Mouse (Mus musculus) left cerebral cortex, postnatal 10 days (tissue): ENCODE measurements around the gene Wnt1. TPM values are rescaled to one million over a fixed set of nuclear protein-coding genes. Genes with fewer than 3 reads are reported as not detected.

Experiments used
- DNase-seq, 2 experiments: peaks; one replicate each; pipeline ENCODE4 v3.0.0; 2021 to 2022; ENCODE audit warnings: low spot score in 2 of 2, mixed read lengths in 1 of 2; ENCODE audit errors: extremely low spot score in 1 of 2
- intact Hi-C: fragments of 180-260 bp; cut with DNase I; formaldehyde crosslinking; loops from one replicate; pipeline ENCODE4 v1.15.1; 2025
- total RNA-seq, 2 experiments: library from RNA; stranded (reverse); gene quantifications; 2 replicates each; pipeline ENCODE4 v1.2.3; 2021

Wnt1 gene
- total RNA-seq, 2 experiments from 2014 or later = not detected

DNA sequence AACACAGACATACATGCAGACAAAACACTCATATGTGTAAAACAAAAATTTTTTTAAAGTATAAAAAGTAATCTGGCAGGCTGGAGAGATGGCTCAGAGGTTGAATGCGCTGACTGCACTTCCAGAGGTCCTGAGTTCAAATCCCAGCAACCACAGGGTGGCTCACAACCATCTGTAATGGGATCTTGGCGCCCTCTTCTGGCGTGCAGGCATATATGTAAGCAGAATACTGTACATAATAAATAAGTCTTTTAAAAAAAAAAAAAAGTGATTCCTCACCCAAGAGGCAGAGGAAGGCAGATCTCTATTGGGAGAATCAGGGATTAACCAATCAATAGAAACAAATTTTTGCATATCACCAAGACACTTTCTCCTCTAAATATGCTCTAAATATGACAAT, 33.8 kb downstream of the Wnt1 start:
- intact Hi-C loops = no loop called here
- no peak for DNase-seq

DNA sequence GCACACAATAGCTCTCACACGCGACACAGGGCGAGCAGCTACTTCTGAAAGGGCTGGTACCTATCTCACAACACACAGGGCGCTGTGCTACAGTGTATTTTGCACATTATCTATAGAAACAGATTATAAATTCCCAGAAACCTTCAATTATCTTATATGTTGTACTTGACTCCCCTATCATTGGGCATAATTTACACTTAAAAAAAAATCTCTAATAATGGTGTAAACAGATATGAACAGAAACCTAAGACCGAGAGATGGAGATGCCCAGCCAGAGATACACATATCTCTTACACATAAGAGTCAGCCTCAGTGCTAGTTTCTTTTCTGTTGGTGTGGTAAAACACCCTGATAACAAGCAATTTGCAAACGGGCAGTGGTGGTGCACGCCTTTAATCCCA, 38.0 kb downstream of the Wnt1 start:
- intact Hi-C loops = no loop called here

DNA sequence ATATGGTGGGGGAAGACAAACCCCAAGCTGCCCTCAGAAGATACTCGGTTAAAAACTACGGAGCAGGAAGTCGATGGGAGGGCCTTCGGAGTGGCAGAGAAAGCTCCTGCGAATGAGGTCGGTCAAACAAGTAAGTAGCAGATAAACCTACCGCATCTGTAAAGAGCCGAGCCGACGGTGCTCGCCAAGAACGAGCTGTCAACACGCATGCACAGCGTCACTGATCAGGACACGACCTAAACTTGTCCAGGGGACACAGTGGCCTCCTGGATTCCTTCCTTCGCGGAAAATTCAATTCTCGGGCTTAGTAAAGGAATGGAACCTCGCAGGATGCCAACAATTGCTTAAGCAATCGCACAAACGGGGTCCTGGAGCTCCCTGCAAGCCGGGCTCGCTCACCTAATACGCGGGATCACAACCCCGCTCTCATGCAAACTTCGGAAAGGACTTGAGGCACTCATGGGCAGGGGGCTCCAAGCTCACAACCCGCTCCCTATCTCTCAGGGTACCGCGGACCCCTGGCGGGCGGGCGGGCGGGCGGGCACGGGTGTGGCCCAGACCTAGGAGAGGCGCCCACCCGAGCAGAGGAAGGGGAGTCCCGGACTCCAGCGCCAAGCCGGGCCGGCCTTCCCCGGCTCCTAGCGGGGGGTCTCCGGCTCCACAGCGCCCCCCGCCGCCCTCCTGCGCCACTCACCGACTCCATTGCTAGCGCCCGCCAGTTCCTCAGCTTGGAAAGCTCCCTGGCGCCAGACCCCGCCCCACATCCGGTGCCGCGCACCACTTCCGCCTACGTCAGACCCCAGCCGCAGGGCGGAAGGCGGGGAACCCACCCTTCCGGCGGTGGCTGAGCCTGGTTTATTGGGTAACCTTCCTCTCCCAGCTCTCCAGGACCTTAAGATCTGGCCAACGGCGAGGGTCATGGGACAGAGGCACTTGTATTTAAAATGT, 41.4 kb downstream of the Wnt1 start, which contains the start of gene Prkag1:
Gene Prkag1 (minus strand): TSS at position 786 of the 948 bp plus-strand sequence.
- intact Hi-C loops = loop anchor here (5.0 kb wide), 1 partner anchor 36 kb away; no protein-coding TSS in a partner anchor
- peak; percentile 91 to 98 for DNase-seq

More for the DNA sequence above, 38.0 kb downstream of the Wnt1 start:
- DNase-seq = no peak

DNA sequence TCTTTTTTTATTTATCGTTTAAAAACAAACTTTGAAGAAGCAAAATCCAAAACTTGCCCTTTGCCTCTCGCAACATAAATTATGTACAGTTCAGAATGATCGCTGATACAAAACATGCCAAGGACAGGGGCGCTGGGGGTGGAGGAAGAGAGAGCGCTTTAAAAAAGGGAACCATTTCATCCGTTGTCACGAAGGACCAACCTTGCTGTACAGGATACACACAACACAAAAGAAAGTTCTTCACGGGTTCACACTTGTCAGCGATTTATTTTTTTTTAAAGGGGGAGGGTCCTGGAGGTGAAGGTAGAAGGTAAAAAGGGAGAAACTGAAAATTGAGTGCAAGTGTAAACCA, 42.0 kb downstream of the Wnt1 start:
- intact Hi-C loops = loop anchor here (5.0 kb wide), 1 partner anchor 36 kb away; no protein-coding TSS in a partner anchor
- no peak for DNase-seq

DNA sequence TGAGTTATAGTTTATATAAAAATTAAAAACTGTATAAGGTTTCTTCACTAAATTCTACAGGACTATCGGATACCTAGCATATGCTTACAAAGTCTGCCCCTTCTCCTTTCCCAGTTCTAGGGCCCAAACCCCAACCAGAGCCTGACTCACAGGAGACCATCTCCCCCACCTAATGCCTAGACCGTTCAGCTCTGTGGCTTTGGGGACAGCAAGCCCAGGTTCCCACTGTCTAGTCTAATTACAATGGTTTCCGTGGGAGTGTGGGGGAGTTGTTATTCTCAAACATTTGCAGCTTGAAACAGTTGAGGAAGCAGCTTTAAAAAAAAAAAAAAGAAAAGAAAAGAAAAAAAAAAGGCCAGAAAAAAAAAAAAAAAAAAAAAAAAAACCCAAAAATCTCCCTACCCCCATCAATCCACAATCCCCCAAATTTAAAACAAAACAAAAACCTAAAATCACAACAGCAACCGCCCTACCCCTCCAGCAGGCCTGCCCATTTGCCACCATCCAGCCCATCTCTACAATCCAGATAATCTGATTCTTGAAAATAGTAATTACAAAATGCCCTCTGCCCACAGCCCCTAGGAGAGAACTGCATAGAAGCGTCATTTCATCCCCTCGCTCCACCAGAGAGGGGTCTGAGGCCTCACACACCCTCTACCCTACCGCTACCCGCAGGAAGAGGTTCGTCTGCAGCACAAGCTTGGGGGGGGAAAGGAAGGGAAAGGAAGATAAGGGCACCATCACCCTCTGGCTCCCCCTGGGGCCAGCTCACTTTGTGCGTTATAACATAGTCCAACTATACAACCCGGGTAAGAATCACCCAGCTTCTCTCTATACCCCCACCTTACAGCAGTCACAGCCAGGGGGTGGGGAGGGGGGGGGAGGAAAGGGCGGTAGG, 42.8 kb downstream of the Wnt1 start:
- intact Hi-C loops = loop anchor here (5.0 kb wide), 1 partner anchor 35 kb away; no protein-coding TSS in a partner anchor

DNA sequence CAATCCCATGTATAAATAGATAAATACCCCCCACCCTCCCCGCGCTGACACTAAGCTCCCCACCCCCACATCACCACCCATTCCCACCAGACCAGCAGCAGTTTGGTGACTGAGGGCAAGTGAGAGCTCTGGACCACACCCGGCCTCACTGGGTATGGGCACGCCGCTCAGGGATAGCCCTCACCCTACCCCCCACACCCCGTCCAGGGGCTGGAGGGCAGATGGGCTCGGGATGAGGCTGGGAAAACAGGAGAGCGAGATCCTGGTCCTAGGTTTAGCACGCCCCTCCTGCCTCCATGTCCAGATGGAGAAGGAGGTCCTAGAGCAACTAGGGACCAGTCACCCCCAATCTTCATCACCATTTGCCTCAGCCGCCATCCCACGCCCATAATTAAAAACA, 43.6 kb downstream of the Wnt1 start:
- intact Hi-C loops = loop anchor here (5.0 kb wide), 1 partner anchor 34 kb away; no protein-coding TSS in a partner anchor

More for the DNA sequence above, 42.8 kb downstream of the Wnt1 start:
- DNase-seq = no peak

DNA sequence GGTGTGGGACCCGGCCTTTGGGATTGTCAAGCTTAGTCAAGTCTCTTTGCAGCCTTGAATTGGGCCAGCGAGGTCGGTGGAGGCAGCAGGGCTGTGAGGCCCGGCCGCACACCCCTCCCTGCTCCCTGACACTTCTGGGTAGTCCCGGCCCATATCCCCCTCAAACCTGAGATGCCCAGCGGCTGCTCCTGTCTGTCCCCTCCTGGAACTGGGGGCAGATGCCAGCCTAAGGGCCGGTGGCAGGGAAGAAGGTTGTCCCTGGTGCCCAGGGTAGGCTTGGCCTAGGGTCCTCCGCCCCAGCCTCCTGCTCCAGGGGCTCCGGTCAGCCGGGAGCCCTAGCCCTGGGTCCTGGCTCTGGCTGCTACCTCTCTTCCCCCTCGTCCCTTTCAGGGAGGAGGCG, 44.4 kb downstream of the Wnt1 start:
- DNase-seq = no peak
- intact Hi-C loops = loop anchor here (5.0 kb wide), 1 partner anchor 33 kb away; no protein-coding TSS in a partner anchor

More for the DNA sequence above, 43.6 kb downstream of the Wnt1 start:
- no peak for DNase-seq

DNA sequence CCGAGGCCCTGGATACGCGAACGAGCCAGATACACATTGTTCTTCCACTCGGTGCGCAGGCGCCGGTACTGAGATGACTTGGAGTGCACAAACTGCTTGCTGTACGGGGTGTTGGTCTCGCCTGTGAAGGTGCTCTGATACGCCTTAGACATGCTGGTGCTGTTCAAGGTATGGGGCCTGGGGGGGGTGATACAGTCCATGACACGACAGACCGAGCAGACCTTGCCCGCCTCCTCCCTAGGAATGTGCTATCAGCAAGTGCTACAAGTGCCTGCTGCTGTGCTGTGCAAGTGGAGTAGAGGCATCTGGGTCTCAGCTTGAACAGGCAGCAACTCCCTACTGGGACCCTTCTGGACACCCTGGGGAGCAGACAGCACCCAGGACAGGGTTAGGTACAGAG, 45.6 kb downstream of the Wnt1 start:
- DNase-seq = no peak
- intact Hi-C loops = no loop called here

DNA sequence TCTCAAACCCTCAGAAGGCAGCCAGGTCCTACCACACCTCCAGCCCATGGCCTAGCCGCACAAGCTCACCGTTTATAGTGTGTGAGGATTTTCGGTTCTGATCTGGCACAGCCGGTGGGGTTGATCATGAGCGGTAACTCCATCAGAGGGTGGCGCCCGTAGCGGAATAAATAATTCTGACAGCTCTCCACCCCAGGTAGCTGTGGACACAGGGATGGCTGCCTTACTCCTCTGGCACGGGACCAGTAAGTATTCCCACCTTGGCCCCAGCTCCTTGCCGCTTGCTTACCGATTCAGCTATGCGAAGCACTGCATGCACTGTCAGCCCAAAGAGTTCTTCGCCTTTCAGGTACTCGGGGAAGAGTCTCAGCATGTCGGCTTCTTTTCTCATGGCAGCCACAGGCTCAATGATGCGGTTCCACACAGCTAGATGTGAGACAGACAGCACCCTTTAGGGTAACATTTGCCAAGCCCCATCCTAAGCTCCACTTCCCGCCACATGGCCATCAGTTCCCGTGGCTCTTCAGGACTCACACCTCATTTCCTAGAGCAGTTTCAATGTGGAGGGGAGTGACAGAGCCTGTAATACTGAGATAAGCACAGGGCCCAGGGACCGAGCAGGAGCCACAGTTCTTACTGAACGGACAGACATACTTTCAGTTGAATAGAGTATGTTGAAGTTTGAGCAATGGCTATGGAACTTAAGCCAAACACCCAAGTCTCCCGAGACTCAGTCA, 47.5 kb downstream of the Wnt1 start:
- no peak for DNase-seq
- intact Hi-C loops = no loop called here

DNA sequence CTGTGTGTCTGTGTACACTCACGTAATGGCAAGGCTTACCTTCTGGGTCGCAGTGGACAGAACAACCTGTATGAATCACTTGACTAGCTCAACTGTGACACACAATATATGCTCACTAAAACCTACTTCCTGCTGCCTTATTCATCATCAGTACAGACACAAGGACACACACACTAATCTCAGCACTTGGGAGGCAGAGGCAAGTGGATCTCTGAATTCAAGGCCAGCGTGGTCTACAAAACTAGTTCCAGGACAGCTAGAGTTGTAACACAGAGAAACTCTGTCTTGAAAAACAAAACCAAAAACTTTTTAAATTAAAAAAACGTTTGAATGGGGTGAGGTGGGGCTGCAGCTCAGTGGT, 48.1 kb downstream of the Wnt1 start:
- no peak for DNase-seq
- intact Hi-C loops = no loop called here

DNA sequence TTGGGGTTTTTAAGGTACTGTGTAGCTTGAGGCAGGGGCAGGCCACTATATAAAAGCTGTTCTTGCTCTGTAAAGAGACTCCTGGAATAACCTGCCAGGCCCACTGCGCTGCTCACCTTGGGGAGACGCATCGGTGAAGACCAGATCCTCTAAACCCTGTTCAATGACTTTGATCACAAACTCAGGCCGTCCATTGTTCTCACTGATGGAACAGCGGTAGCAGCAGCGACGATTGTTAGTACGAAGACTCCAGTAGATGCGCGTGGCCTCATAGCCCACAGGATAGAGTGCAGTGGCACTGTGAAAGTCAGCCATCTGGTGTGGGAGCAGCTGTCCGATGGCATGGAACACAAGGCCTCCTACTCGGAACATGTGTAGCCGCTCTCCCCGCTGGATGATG, 49.5 kb downstream of the Wnt1 start:
- no peak for DNase-seq
- intact Hi-C loops = no loop called here

DNA sequence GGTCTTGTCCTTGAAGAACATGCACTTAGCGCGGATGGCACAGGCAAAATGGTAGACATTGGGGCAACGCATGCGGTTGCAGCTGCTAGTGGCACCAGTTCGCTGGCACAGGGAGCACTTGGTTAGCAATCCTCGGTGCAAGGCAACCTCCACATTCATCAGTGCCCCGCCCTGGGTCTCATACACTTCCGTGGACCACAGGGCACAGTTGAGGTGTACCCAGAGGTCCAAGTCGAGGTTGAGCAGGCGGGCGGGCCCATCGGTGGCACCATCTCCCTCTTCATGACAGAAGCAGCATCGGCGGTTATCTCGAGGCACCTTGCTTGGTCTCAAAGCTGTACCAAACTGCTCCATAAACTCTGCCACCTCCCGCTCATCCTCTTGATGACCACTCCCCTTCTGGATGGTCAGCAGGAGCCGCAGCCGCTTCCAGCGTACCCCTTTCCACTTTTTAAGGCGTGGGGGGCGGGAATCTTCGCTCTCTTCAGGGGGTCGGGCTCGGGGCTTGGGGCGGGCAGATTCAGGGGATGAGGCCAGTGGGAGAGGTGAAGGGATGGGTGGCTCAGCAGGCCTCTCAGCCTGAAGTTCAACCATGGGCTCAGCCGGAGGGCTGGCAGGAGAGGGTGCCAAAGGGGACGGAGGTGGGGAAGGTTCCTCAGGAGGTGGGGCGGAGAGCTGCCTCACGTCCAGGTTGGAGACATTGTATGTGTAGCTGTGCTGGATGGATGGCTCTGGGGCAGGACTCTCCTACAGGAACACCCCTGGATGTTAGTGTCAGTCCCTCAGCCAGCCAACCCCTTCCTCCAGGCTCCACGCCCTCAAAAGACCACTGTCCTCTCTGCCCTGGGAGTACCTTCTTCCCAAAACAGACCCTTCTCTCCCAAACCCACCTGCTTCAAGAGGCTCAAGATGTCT, 50.3 kb downstream of the Wnt1 start:
- no peak for DNase-seq
- intact Hi-C loops = loop anchor here (2.0 kb wide), 1 partner anchor 25 kb away; no protein-coding TSS in a partner anchor

Other genes starting within 250 kb of the Wnt1 start
- 10 to 100 TPM; 42.0 to 50.2 TPM for gene Ccnt1, start 218.9 kb upstream of the Wnt1 start, total RNA-seq
- not detected for gene 4930415O20Rik, start 218.9 kb upstream of the Wnt1 start, total RNA-seq
- gene Adcy6, start 179.8 kb upstream of the Wnt1 start, total RNA-seq = 10 to 100 TPM; 37.1 to 38.1 TPM
- gene Cacnb3, start 159.0 kb upstream of the Wnt1 start, total RNA-seq = 100 to 1,000 TPM; 173 to 185 TPM
- gene Ddx23, start 127.0 kb upstream of the Wnt1 start, total RNA-seq = 10 to 100 TPM; 55.8 to 58.2 TPM
- 10 to 100 TPM; 68.6 to 70.1 TPM for gene Rnd1, start 112.4 kb upstream of the Wnt1 start, total RNA-seq
- gene Ccdc65, start 81.7 kb upstream of the Wnt1 start, total RNA-seq = 10 to 100 TPM; 13.6 to 14.5 TPM
- gene Fkbp11, start 61.7 kb upstream of the Wnt1 start, total RNA-seq = 1 to 10 TPM; 2.2 TPM
- gene Arf3, start 26.6 kb upstream of the Wnt1 start, total RNA-seq = 100 to 1,000 TPM; 651 to 661 TPM
- gene Wnt10b, start 11.7 kb upstream of the Wnt1 start, total RNA-seq = under 1 TPM; 0.63 to 0.64 TPM
- 100 to 1,000 TPM; 285 to 294 TPM for gene Ddn, start 19.6 kb downstream of the Wnt1 start, total RNA-seq
- gene Prkag1, start 41.7 kb downstream of the Wnt1 start, total RNA-seq = 10 to 100 TPM; 41.7 to 44.6 TPM
- 10 to 100 TPM; 62.4 to 64.3 TPM for gene Kmt2d, start 81.3 kb downstream of the Wnt1 start, total RNA-seq
- gene Rhebl1, start 104.7 kb downstream of the Wnt1 start, total RNA-seq = 10 to 100 TPM; 11.2 to 14.1 TPM
- gene Dhh, start 108.7 kb downstream of the Wnt1 start, total RNA-seq = under 1 TPM; 0.16 to 0.47 TPM
- gene Lmbr1l, start 128.4 kb downstream of the Wnt1 start, total RNA-seq = 10 to 100 TPM; 15.4 to 21.6 TPM
- gene Tuba1b, start 144.7 kb downstream of the Wnt1 start, total RNA-seq = 1,000 to 10,000 TPM in 1 of 2 experiments, 100 to 1,000 TPM in 1; 986 to 1,032 TPM
- gene Gm49450, start 163.7 kb downstream of the Wnt1 start, total RNA-seq = not detected
- 1,000 to 10,000 TPM; 4,375 to 4,691 TPM for gene Tuba1a, start 163.8 kb downstream of the Wnt1 start, total RNA-seq
- 100 to 1,000 TPM; 255 to 292 TPM for gene Tuba1c, start 240.0 kb downstream of the Wnt1 start, total RNA-seq